Mouse (Mus musculus): Measurements from ENCODE around the gene Spaca4. TPM values are rescaled to one million over a fixed set of nuclear protein-coding genes. Genes with fewer than 3 reads are reported as not detected.

The Spaca4 gene
- polyA plus RNA-seq, 1 experiment from 2014 or later = not detected

DNA sequence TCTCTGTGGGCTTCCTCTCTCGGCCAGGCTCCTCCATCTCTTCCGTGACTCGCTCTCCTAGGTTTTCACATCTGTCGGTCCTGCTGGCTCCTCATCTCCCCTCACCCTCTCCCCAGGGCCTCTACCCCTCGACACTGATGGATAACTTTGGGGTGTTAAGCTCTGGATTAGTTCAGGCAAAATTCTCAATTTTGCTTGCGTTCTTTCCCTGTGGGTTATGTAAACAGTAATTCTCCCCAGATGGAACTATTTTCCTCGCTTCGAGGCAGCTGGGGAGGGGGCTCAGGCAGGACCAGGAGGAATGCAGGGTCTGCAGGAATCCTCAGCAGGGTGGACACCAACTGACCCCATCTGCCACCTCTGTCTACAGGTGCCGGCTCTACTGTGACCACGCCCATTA lies 39.8 kb downstream of the Spaca4 start:
- H3K36me3 ChIP-seq (ENCODE audit: inconsistent target) = no peaks in the 10 kb centered on the region
- no peak overlapping the region for H3K4me3 ChIP-seq (ENCODE audit: inconsistent target)
- H3K27ac ChIP-seq = no peak overlapping the region
- H3K79me2 ChIP-seq (ENCODE audit: inconsistent target) = no peaks in the 10 kb centered on the region
- 91% methylated on average over 10 of the region's 10 CpGs for WGBS (ENCODE audit: missing documents)

DNA sequence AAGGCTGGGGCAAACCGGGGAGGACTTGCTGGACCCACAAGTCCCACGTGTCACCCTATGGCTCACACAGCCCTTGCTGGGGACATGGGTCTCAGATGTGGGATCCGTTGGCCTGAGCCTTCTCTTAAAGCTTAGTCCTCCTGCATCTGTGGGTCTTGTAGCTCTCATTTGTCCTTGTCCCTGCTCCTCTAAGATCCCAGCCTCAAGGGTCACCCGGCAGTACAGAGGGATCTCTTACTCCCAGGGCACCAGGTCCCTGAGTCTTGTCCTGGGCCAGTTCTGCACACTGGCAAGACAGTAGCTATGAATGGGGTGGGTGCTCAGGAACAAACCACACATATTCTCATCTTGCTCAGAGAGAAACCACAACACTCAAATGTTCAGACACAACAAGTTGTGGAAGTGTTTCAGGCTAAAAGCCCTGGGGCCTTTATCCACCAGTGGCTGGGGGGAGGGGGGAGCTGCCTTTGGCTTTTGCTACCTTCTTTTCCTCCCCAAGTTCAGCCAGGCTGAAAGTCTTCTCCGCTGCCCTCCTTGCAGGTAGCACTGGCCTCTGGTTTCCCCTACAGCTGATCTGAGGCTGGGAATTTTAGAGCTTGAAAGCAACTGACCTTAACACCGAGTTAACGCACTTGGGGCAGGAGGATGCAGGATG lies 42.1 kb downstream of the Spaca4 start, which contains the start of gene Ntn5:
Ntn5 (plus strand) TSS at position 627 of the 655 bp plus-strand sequence.
- Histone ChIP-seq H3K4me3 (ENCODE audit: inconsistent target) (no peak within 1 kb of the TSS), H3K36me3 (ENCODE audit: inconsistent target) (no peaks in the 10 kb centered on the region), H3K79me2 (ENCODE audit: inconsistent target) (no peaks in the 10 kb centered on the region), H3K27ac (no peak within 1 kb of the TSS)
- WGBS (ENCODE audit: missing documents) = 85% methylated on average over 7 of the region's 7 CpGs

DNA sequence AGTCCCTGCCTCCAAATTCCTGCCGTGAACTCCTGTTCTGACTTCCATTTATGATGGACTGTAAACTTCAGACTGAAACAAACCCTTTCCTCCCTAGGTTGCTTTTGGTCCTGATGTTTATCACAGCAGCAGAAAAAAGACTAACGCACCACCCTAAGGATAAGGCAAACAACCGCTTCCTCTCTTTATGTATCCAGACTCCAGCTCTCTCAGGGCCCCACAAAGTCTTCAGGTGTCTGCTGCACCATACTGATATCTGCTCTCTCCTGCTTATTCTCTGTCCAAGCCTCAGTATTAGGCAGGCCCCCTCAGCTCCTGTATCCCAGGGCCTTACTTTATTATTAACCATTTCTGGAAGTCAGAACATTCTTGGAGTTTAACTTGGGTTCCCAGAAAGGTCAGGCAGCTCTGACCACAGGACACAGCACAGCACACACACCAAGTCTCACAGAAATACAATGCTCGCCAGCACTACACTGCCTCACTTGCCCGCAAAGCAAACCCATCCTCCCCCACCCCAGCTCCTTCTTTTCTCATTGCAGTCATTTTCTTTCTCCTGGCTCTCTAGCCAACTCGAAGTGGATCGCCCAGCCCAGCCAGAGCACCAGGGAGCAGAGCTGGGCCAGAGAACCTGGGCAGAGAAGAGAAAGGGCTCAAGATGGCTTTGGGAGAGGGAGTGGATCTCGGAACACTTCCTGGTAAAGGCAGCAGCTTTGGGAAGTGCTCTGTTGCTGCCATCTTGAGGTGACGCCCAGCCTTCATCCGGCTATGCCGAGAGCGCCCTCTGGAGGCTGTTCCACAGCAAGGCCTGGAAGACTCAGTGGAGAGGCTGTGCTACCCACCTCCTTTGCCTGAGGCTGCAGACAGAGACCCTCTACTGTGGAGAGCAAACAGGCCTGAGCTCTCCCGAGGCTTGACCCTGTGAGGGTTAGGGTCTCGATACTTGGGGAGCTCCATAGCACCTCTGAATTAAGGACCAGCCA lies 43.2 kb downstream of the Spaca4 start:
- H3K36me3 ChIP-seq (ENCODE audit: inconsistent target) = no peaks in the 10 kb centered on the region
- no peak overlapping the region for H3K4me3 ChIP-seq (ENCODE audit: inconsistent target)
- 52% methylated on average over 14 of the region's 14 CpGs for WGBS (ENCODE audit: missing documents)
- no peak overlapping the region for H3K27ac ChIP-seq
- H3K79me2 ChIP-seq (ENCODE audit: inconsistent target) = no peaks in the 10 kb centered on the region

DNA sequence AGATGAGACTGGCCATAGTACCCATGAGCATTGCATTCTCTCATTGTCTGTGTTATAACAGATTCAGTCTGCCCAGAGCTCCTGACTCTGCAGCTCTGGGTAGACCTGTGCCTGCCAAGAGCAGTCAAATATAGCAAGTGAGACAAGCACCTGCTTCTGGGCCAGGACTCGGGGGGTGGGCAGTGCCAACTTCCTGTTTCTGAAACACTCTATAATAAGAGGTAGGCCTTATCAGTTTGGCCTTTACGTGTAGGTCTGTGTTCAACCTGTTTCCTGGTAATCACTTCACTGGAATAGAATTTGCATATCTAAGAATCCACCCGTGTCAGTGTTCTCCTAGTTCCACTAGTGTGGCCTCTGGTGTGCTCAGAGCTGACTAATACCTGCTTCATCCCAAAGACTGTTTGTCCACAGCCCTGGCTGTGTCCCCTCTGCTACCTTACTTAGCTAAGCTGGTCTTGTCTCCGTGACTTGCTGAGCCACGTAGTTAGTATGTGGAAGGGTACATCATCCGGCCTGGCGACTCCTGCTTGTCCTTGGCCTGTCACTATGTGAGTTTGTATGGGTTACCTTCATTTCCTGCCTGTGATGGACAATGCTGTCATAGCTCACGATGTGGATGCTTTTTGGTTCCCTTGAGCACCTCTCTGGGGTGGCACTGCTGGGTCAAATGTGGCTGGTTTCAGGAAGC lies 44.4 kb downstream of the Spaca4 start:
- WGBS (ENCODE audit: missing documents) = 72% methylated on average over 8 of the region's 8 CpGs
- no peaks in the 10 kb centered on the region for H3K36me3 ChIP-seq (ENCODE audit: inconsistent target)
- H3K79me2 ChIP-seq (ENCODE audit: inconsistent target) = no peaks in the 10 kb centered on the region
- no peak overlapping the region for H3K4me3 ChIP-seq (ENCODE audit: inconsistent target)
- H3K27ac ChIP-seq = no peak overlapping the region

DNA sequence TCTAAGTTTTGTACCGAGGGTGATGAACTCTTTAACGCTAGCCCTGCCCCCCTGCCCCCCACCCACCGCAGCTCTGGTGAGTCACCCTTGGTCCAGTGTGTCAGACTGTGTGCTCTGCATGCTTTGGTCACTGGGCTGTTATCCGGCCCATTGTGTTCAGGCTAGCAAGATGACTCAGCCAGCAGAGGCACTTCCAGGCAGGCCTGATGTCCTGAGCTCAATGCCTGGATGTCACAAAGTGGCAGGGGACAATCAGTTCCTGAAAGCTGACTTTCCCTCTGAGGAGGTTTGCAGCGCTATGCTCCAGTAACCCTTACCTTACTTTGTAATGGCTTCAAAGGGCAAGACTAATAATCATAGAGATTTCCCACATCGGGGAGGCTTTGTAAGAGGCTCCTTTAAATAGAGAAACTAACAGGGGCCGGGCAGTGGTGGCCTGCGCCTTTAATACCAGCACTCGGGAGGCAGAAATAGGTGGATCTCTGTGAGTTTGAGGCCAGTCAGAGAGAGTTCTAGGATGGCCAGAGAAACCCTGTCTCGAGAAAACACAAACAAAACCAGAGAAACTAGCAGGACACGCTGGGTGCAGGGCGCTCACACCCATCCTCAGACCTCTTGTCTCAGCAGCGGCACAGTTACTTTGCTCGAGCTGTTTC lies 45.5 kb downstream of the Spaca4 start:
- WGBS (ENCODE audit: missing documents) = 72% methylated on average over 13 of the region's 14 CpGs
- Histone ChIP-seq H3K4me3 (ENCODE audit: inconsistent target) (no peak overlapping the region), H3K79me2 (ENCODE audit: inconsistent target) (no peaks in the 10 kb centered on the region), H3K27ac (no peak overlapping the region), H3K36me3 (ENCODE audit: inconsistent target) (no peaks in the 10 kb centered on the region)

DNA sequence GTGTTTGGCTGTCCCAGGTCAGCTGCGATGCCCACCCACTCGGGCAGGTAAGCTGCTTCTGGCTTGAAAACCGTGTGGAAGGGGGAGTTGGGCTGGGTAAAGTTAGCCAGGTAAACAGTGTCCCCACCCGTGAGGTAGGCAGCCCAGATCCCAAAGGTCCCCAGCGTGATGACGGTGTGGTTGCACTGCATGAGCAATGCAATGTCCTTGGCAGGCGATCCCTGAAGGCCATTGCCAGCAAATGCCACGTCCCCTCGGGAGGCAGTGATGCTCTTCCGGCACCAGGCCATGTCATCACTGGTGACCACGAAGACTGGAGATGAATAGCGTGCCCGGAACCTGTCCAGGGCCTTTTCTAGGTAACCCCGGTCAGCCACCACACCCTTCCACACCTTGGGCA lies 47.1 kb downstream of the Spaca4 start:
- Histone ChIP-seq H3K4me3 (ENCODE audit: inconsistent target) (no peak overlapping the region), H3K36me3 (ENCODE audit: inconsistent target) (no peaks in the 10 kb centered on the region), H3K79me2 (ENCODE audit: inconsistent target) (no peaks in the 10 kb centered on the region), H3K27ac (no peak overlapping the region)
- WGBS (ENCODE audit: missing documents) = 92% methylated on average over 14 of the region's 14 CpGs

DNA sequence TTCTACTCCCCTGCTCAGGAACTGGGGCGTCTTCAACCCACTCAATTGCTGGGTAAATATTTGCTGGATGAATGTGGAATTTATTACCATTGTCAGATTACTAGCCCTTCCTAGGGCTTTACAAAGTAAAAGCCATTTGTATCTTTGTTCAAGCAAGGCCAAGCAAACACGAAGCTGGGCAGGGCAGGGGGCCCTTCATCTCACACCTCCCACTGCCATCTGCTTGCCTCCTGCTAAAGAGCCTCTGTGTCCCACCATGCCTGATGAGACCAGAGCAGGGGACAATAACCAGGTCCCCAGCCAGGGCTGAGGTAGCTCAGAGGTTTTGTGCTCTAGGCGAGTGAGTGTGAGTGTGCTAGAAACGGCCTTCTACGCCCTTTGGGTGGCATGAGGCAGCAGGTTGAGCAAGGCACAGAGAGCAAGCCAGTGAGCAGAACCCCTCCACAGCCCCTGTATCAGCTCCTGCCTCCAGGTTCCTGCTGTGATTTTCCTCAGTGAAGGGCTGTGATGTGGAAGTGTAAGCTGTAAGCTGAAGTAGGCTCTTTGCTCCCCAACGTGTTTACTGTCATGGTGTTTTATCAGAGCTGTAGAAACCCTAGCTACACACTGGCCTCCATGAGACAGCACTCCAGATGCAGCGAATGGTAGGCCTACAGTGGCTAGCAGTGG lies 47.9 kb downstream of the Spaca4 start:
- WGBS (ENCODE audit: missing documents) = 94% methylated on average over 7 of the region's 7 CpGs
- H3K27ac ChIP-seq = no peak overlapping the region
- no peaks in the 10 kb centered on the region for H3K79me2 ChIP-seq (ENCODE audit: inconsistent target)
- H3K36me3 ChIP-seq (ENCODE audit: inconsistent target) = no peaks in the 10 kb centered on the region
- H3K4me3 ChIP-seq (ENCODE audit: inconsistent target) = no peak overlapping the region

Other genes starting within 250 kb of the Spaca4 start
- gene Tulp2, start 243.9 kb downstream of the Spaca4 start, polyA plus RNA-seq (2018) = not detected in 3 replicates
- not detected in 3 replicates for gene Gm45808, start 239.0 kb downstream of the Spaca4 start, polyA plus RNA-seq (2018)
- gene Dhdh, start 237.0 kb downstream of the Spaca4 start, polyA plus RNA-seq (2018) = 12.5 to 24.6 TPM (median 12.8 TPM) in 3 replicates
- gene Nucb1, start 215.4 kb downstream of the Spaca4 start, polyA plus RNA-seq (2018) = 298 to 734 TPM (median 400 TPM) in 3 replicates
- 21.4 to 32.3 TPM (median 27.6 TPM) in 3 replicates for gene Ppp1r15a, start 199.5 kb downstream of the Spaca4 start, polyA plus RNA-seq (2018)
- gene Plekha4, start 199.5 kb downstream of the Spaca4 start, polyA plus RNA-seq (2018) = 0.04 to 1.5 TPM (median 0.68 TPM) in 3 replicates
- gene Hsd17b14, start 170.9 kb downstream of the Spaca4 start, polyA plus RNA-seq (2018) = 0.78 to 5.8 TPM (median 1.3 TPM) in 3 replicates
- gene Bcat2, start 155.7 kb downstream of the Spaca4 start, polyA plus RNA-seq (2018) = 31.4 to 52.8 TPM (median 38.5 TPM) in 3 replicates
- not detected in 3 replicates for gene Fgf21, start 110.3 kb downstream of the Spaca4 start, polyA plus RNA-seq (2018)
- not detected in 3 replicates for gene Fut1, start 108.5 kb downstream of the Spaca4 start, polyA plus RNA-seq (2018)
- not detected in 3 replicates for gene Izumo1, start 104.0 kb downstream of the Spaca4 start, polyA plus RNA-seq (2018)
- 0.04 to 0.08 TPM (median 0.07 TPM) in 3 replicates for gene Rasip1, start 98.3 kb downstream of the Spaca4 start, polyA plus RNA-seq (2018)
- gene Mamstr, start 85.8 kb downstream of the Spaca4 start, polyA plus RNA-seq (2018) = not detected in 3 replicates
- gene Fut2, start 59.4 kb downstream of the Spaca4 start, polyA plus RNA-seq (2018) = not detected in 3 replicates
- not detected in 3 replicates for gene Ntn5, start 41.8 kb downstream of the Spaca4 start, polyA plus RNA-seq (2018)
- gene Sec1, start 31.4 kb downstream of the Spaca4 start, polyA plus RNA-seq (2018) = not detected in 3 replicates
- 0.56 TPM in 1 of 3 replicates, not detected in the others for gene Car11, start 26.0 kb downstream of the Spaca4 start, polyA plus RNA-seq (2018)
- 11.3 to 58.2 TPM (median 52.9 TPM) in 3 replicates for gene Dbp, start 20.7 kb downstream of the Spaca4 start, polyA plus RNA-seq (2018)
- 290 to 1,003 TPM (median 791 TPM) in 3 replicates for gene Rpl18, start 10.4 kb downstream of the Spaca4 start, polyA plus RNA-seq (2018)
- gene Sphk2, start 7.8 kb downstream of the Spaca4 start, polyA plus RNA-seq (2018) = 47.1 to 55.5 TPM (median 51.5 TPM) in 3 replicates
- gene Fam83e, start 4.6 kb downstream of the Spaca4 start, polyA plus RNA-seq (2018) = not detected in 3 replicates
- 0.04 to 0.06 TPM in 2 of 3 replicates, not detected in the other for gene Lmtk3, start 57.9 kb upstream of the Spaca4 start, polyA plus RNA-seq (2018)
- gene Sult2b1, start 58.9 kb upstream of the Spaca4 start, polyA plus RNA-seq (2018) = 0.55 to 1.1 TPM (median 0.56 TPM) in 3 replicates
- 42.8 to 66.2 TPM (median 50.0 TPM) in 3 replicates for gene Cyth2, start 88.8 kb upstream of the Spaca4 start, polyA plus RNA-seq (2018)
- not detected in 3 replicates for gene Kcnj14, start 99.0 kb upstream of the Spaca4 start, polyA plus RNA-seq (2018)
- gene Grwd1, start 105.1 kb upstream of the Spaca4 start, polyA plus RNA-seq (2018) = 4.9 to 28.9 TPM (median 5.3 TPM) in 3 replicates
- 103 to 141 TPM (median 125 TPM) in 3 replicates for gene Kdelr1, start 147.0 kb upstream of the Spaca4 start, polyA plus RNA-seq (2018)
- 0.11 to 0.12 TPM in 2 of 3 replicates, not detected in the other for gene Grin2d, start 152.6 kb upstream of the Spaca4 start, polyA plus RNA-seq (2018)
- gene Syngr4, start 170.9 kb upstream of the Spaca4 start, polyA plus RNA-seq (2018) = not detected in 3 replicates
- gene Tmem143, start 171.1 kb upstream of the Spaca4 start, polyA plus RNA-seq (2018) = 11.6 to 13.1 TPM (median 12.8 TPM) in 3 replicates
- gene Emp3, start 195.6 kb upstream of the Spaca4 start, polyA plus RNA-seq (2018) = 271 to 666 TPM (median 552 TPM) in 3 replicates
- 0.65 to 1.0 TPM (median 1.0 TPM) in 3 replicates for gene Ccdc114, start 198.3 kb upstream of the Spaca4 start, polyA plus RNA-seq (2018)